Mouse (Mus musculus): Measurements from ENCODE around the gene Scube3. TPM values are rescaled to one million over a fixed set of nuclear protein-coding genes. Genes with fewer than 3 reads are reported as not detected.

Scube3 gene
- total RNA-seq, 2 experiments from 2014 or later, result 45.5 to 55.6 TPM

DNA sequence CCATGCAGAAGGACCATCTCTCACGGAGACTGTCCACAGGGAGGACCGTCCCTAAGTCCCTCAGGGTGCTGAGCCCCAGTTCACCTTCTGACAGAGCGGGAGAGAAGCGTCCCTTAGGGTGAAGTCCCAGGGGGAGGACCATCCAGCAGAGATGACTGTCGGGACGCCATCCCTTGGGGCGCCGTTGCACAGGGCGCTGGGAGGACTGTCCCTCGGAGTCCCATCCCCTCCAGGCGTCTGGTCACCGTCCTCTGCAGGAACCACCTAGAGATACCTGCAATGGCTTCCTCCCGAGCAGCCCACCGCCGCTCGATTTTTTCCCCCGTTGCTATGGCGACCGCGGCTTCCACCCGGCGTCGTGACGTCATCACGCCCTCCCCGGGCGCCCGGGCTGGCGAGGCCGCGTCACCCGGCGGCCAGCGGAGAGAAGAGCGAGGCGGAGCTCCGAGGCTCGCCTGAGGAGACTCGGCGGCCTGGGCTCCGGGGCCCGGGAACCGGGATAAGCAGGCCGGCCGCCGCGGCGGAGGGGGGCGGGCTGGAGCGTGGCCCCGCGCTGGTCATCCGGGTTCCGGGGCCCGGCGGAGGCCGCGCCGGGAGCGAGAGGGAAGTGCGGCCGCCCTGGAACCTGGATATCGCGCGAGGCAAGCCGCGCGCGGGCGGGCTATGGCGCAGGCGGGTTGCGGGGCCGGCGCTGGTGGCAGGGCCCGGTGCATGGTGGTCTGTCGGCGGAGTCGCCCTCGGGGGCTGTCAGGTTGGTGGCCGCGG is 35.0 kb downstream of the Scube3 start, which contains the start of gene Zfp523:
TSS of gene Zfp523 (plus strand) at position 355 of the 765 bp plus-strand sequence.
- peak; percentile 76 to 79 for DNase-seq (ENCODE audit: low spot score in 2 of 2)

DNA sequence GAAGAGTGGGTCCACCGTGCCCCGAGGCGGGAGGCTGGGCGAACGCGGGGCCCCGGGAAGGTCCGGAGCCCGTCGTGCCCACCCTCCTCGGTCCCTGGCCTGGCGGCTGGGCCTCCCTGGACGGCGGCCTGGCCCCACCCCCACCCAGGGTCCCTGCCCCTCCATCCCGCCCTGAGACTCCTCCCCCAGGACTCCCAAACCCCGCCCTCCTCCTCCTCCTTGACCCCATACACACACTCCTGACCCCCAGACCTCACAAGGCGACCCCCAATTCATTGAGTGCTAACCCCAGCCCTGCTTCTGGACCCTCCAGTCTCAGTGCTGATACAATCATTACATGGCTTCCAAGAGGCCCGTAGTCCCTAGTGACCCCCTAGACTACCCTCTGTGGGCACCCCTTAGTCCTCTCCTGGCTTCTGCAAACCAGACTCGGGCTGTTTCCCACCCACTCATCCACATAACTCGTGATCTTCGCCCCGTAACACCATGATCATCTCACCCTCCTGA is 35.7 kb downstream of the Scube3 start:
- DNase-seq (ENCODE audit: low spot score in 2 of 2), result peak in 1 of 2 experiments; percentile 24

DNA sequence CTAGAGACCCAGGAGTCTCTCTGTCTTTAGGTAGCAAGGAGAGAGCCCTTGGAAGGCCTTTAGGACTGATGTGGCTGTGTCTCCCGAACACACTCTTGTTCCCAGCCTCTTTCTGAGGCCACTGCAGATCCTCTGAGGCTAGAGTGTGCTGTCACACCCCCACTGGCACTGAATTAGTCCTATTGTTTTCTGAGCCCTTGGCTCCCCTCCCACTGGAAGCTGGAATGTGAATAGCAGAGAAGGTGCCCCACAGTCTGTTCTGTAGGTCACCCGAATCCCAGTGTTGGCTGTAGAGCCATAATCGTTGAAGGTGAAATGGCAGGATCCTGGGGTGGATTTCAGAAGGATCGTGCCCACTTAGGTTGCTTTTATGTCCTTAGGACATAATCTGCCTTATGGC is 38.4 kb downstream of the Scube3 start:
- DNase-seq (ENCODE audit: low spot score in 2 of 2), result no peak

GRCm38 (mm10) chr17:28180783-28181544 is 39.0 kb downstream of the Scube3 start:
- no peak for DNase-seq (ENCODE audit: low spot score in 2 of 2)

GRCm38 (mm10) chr17:28184971-28185638 is 43.2 kb downstream of the Scube3 start:
- DNase-seq (ENCODE audit: low spot score in 2 of 2), result no peak

GRCm38 (mm10) chr17:28188313-28188712 is 46.4 kb downstream of the Scube3 start:
- no peak for DNase-seq (ENCODE audit: low spot score in 2 of 2)

DNA sequence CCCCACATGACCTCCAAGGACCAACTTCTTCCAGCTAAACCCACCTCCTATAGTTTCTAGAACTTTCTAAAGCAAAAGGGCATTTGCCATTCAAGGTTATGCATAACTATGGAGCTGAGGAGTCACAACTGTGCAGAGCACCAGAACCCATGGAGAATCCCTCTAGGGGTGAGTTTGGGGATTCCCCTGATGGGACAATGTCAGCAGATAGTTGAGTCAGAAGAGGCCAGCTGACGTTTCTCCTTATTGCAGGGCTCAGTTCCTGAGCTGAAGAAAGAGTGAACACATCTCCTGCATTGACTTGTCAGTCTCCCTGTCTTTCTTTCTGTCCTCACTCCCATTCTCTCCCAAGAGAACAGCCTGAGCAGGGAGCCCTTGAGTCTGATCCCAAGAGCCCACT is 50.8 kb downstream of the Scube3 start:
- no peak for DNase-seq (ENCODE audit: low spot score in 2 of 2)

GRCm38 (mm10) chr17:28193559-28193958 is 51.6 kb downstream of the Scube3 start:
- no peak for DNase-seq (ENCODE audit: low spot score in 2 of 2)

DNA sequence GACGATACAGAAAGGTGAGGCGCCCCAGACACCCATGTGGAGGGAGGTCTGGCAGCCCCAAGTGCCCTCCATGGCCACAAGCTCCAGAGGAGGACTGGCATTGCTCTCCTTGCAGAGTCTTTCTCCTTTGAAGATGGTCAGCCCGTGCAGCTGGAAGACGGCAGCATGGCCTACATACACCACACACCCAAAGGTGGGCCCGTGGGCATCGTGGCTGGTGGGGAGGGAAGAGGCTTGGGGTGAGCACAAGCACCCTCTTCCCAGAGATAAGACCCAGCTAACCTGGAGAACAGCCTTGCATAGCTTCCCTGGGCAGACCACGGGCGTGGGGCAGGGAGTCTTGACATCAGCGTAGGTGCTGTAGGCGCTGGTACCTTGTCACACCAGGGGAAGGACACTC is 53.1 kb downstream of the Scube3 start:
- DNase-seq (ENCODE audit: low spot score in 2 of 2), result no peak

DNA sequence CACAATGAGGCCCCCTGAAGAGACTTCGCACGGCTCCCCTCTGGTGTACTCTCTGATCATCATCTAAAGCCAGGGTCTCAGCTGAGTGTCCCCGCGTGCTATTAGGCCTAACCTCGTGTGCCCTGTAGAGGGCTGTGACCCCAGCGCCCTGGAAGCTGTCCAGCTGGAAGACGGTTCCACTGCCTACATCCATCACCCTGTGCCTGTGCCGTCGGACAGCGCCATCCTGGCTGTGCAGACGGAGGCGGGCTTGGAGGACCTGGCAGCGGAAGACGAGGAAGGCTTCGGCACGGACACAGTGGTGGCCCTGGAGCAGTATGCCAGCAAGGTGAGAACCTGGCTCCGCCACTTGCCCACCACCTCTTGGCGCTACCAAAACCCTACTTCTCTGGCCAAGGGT is 55.7 kb downstream of the Scube3 start:
- DNase-seq (ENCODE audit: low spot score in 2 of 2), result no peak

DNA sequence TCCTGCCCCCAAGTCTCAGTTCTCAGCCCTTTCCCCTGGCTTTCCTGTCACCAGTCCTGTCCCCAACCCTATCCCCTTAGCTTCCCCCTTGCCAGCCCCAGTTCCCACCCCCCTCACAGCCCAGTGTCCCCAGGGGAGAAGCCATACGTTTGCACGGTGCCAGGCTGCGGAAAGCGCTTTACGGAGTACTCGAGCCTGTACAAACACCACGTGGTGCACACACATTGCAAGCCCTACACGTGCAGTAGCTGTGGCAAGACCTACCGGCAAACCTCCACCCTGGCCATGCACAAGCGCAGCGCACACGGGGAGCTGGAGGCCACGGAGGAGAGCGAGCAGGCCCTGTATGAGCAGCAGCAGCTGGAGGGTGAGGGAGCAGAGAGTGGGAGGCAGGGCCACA is 60.0 kb downstream of the Scube3 start:
- DNase-seq (ENCODE audit: low spot score in 2 of 2), result no peak

- DNase-seq (ENCODE audit: low spot score in 2 of 2), result no peak
Measured at GRCm38 (mm10) chr17:28204052-28204720, 62.2 kb downstream of the Scube3 start.

DNA sequence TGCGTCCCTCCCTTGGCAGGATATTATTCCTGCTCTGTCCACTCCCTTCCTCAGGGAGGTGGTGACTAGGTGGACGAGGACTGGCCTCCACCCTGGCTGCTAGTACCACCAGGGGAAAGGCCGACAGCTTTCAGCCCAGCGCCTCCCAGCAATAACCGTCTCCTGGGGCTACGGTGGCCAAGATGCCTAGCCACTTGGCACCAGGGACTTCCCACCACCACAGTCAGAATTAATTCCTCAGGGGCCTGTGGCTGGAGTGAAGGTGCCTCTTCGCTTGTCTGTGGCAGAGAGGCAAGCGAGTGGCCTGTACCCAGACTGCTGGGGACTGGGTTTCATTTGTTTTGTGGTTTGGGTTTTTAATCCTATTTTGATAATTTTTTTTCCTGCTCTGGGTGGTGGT is 63.5 kb downstream of the Scube3 start:
- DNase-seq (ENCODE audit: low spot score in 2 of 2), result no peak

DNA sequence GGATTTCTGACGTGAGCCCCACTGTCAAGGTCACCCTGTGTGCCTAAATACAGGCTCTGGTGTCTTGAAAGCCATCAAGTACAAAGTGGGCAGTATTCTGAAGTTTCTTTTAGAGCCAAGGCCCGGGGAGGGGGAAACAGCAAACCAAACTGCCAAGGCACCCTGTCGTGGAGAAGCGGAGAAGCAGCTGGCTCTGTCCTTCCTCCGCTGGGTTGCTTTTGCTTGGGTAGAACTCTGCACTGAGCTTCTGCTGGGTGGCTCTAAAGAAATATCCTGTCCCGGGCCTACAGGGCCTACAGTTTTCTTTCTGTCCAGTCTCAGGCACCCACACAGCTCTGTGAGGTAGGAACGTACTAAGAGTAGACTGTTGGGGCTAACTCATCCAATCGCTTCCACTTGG is 65.2 kb downstream of the Scube3 start:
- no peak for DNase-seq (ENCODE audit: low spot score in 2 of 2)

DNA sequence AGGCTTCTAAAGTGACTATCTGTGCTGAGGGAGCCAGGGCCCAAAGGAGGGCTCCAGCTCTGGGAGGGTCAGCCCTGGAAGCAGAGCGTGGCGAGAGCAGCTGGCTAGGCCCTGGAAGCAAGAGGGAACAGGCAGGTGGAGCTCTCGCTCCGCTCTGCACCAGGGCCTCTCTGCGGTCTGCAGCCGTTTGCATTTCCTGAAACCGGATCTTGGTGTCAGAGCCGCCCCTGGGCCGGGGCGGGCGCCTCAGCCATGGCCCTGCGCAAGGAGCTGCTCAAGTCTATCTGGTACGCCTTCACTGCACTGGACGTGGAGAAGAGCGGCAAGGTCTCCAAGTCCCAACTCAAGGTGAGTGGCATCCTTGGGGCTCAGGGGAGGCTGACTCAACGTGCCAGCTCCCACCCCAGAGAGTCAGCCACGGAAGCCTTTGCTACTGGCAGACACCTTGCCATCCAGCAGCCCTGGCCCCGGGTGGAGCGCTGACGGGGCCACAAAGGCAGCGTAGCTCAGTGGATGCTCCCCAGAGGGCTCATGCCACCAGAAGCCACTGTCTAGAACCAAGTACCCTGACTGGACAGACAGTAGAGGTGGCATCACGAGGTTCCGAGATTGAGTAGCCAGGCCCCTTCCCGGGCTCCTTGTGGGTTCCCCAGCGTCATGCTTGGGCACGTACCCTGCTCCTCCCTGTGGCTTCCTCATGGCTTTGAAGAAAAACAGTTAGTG is 65.8 kb downstream of the Scube3 start, which contains the start of gene Def6:
TSS of gene Def6 (plus strand) at position 188 of the 723 bp plus-strand sequence.
- DNase-seq (ENCODE audit: low spot score in 2 of 2), result peak; percentile 40 to 61

GRCm38 (mm10) chr17:28208314-28208612 is 66.3 kb downstream of the Scube3 start:
- no peak for DNase-seq (ENCODE audit: low spot score in 2 of 2)

- no peak for DNase-seq (ENCODE audit: low spot score in 2 of 2)
Measured at GRCm38 (mm10) chr17:28209457-28210110, 67.6 kb downstream of the Scube3 start.

DNA sequence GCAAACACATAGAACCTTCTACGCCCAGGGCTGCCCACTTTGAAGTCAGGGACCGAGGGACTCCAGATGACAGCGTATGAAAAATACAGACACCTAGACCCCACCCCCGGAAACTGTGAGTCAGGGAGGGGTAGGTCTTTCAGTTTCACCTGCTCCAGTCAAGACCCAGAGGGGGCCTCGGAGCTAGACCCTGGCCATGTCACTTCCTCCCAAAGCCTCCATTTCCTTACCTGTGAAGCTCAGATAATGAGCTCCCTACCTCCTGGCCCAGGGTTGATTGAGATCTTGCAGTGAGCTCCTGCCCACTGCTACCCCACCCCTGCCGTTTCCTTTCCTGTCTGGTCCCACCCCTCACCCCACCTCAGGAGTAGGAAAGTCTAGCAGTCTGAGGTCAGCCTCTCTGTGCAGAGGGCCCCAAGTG is 70.0 kb downstream of the Scube3 start:
- DNase-seq (ENCODE audit: low spot score in 2 of 2), result no peak

DNA sequence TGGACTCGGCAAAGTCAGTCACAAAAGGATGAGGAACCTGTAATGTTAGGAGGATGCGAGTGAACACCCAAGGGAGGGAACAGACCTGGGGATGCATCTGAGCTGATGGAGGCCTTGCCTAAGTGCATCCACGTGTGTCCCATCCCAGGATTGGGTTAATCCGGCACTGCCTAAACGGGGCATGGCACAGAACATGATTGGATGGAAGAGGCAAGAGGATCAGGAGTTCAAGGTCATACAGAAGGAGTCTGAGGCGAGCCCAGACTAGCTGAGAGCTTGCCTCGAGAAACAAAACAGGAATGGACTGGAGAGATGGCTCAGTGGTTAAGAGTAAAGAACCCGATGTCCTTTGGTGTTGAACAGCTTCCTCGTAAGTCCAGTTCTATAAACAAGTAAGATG is 70.5 kb downstream of the Scube3 start:
- DNase-seq (ENCODE audit: low spot score in 2 of 2), result no peak

- DNase-seq (ENCODE audit: low spot score in 2 of 2), result no peak
Measured at GRCm38 (mm10) chr17:28213236-28213635, 71.3 kb downstream of the Scube3 start.

Data from adrenal gland, postnatal 4 days (tissue).